Mouse (Mus musculus) kidney, adult 9 months (tissue): ENCODE measurements at regions not wholly inside any gene's neighbourhood (a gene's known extent, or its start where the extent isn't known, plus 50 kb on each side); places are given as distances from the start of the nearest gene placed in this dataset.

Source experiments
- DNase-seq: peaks from one replicate; pipeline ENCODE4 v3.0.0; 2022

- DNase-seq, result no peak
These were observed 78.9 kb upstream of the Dapk1 start for GRCm38 (mm10) chr13:60522719-60523450.

- DNase-seq, result no peak
These were observed 73.9 kb upstream of the Dapk1 start for GRCm38 (mm10) chr13:60527806-60528205.

- DNase-seq, result peak; percentile 84
These were observed 72.9 kb upstream of the Dapk1 start for GRCm38 (mm10) chr13:60528819-60529218.

DNA sequence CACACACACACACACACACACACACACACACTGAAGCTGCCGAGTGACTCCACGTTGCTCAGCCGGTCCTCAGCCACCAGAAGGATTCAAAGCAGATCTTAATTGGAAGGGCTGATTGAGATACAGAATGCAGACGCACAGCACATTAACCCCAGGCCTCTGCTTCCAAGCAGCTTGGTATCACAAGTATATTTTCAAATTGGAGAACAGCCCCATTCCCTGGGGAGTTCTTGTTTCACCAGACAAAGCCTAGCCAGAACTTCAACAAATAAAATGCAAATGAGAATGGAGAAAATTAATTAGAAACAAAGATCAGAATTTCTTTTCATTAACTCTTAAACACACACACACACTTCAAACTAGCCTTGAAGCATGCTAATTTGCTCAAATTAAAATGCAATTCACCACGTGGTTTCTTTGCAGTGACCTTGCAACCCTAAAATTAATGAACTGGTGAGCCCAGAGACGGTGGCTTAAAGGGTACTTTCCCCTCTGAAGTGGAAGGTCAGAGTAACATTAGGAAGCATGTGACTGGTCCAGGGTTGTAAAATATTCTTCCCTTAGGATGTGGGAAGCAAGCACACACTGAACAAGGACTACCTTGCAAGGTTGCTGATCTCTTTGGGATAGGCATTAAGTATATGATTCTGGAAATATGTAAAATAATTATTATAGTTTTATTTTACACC lies 72.2 kb upstream of the Dapk1 start:
- peak; percentile 88 for DNase-seq

- peak; percentile 28 for DNase-seq
These were observed 67.8 kb upstream of the Dapk1 start for GRCm38 (mm10) chr13:60533871-60534427.

DNA sequence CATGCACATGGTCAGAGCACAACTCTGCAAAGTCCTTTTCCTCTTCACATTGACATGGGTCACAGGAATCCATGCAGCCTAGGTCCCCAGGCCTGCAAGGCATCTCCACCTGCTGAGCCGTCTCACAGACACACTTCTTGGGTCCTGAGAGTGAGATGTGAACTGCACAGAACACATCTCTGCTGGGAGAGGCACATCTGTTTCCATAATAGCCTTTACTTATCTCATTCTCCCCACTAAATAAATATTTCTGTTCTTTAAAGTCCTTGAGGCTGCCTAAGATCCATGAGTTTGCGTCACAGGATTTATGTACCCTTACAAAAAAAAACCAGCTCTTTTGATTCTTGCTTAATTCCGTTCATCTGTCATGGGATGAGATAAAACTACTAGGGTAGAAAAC lies 67.2 kb upstream of the Dapk1 start:
- DNase-seq, result no peak

- no peak for DNase-seq
These were observed 66.7 kb upstream of the Dapk1 start for GRCm38 (mm10) chr13:60535045-60535444.

- DNase-seq, result no peak
These were observed 65.0 kb upstream of the Dapk1 start for GRCm38 (mm10) chr13:60536725-60537124.

GRCm38 (mm10) chr13:60538110-60538509 lies 63.6 kb upstream of the Dapk1 start:
- DNase-seq, result no peak

GRCm38 (mm10) chr13:60541165-60541564 lies 60.6 kb upstream of the Dapk1 start:
- DNase-seq, result no peak

DNA sequence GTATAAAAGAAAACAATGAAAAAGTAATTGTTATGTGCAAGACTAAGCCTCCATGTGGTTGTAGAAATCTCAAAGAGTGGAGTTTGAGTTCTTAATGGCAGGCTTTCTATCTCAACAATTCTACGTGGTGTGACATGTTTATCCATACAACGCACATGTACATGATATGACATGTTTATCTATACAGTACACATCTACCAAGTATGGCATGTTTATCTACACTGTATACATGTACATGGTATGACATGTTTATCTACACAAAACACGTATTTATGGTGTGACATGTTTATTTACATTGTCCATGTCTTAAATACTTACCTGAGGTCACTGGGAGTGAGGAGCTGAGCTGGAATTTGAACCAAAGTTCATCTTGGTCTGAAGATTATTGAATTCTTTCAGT lies 57.4 kb upstream of the Dapk1 start:
- DNase-seq, result no peak

- DNase-seq, result no peak
These were observed 55.6 kb upstream of the Dapk1 start for GRCm38 (mm10) chr13:60545999-60546733.
